Mouse (Mus musculus): ENCODE data around the gene Krt80. TPM values are rescaled to one million over a fixed set of nuclear protein-coding genes. Genes with fewer than 3 reads are reported as not detected.

The Krt80 gene
- polyA plus RNA-seq, 1 experiment from 2014 or later, result 1.2 TPM

DNA sequence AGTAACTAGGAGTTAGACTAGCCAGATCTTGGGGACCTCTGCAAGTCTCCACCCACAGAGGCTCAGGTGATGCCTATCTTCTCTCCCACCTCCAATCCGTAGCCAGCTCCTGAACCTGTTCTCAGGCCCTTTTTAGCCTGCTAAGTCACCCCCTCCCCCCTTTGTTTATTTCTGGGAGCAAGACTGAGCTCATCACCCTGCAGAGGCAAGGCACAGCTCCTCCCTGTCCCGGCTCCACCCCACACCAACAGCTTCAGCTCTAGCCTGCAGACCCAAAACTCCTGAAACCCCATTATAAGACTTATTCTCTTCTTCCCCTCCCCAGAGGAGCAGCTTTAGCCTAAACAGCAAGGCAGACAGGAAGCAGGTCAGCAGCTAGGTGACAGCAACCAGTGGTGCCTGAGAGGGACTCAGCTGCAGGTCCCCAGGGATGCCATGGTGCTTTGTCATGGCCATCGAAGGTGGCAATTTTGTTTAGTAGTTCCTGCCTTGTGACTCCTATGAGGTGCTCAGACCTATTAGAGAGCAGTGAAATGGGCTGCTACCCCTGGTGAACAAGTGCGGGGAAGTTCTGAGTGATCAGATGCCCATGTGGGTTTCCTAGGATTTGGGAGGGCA is 7.5 kb downstream of the Krt80 start:
- H3K9me3 ChIP-seq (ENCODE audit: control insufficient read depth, low read length), result no peaks in the 10 kb centered on the region
- no peak overlapping the region for H3K4me3 ChIP-seq (ENCODE audit: low read length)
- H3K36me3 ChIP-seq (ENCODE audit: control insufficient read depth, insufficient read depth, low read length), result no peaks in the 10 kb centered on the region
- WGBS, result 52% methylated on average over 4 of the region's 4 CpGs
- H3K4me2 ChIP-seq (ENCODE audit: low read depth, low read length), result no peak overlapping the region
- no peak for ATAC-seq
- no peak overlapping the region for H3K27ac ChIP-seq (ENCODE audit: low read length)
- no peak overlapping the region for H3K9ac ChIP-seq (ENCODE audit: low read depth, low read length)
- no peaks in the 10 kb centered on the region for H3K27me3 ChIP-seq (replicated peaks; ENCODE audit: control insufficient read depth, insufficient read depth, low read length)
- peaks cover 16% of the 10 kb centered on the region for H3K4me1 ChIP-seq (ENCODE audit: control insufficient read depth, insufficient read depth, low read length)

DNA sequence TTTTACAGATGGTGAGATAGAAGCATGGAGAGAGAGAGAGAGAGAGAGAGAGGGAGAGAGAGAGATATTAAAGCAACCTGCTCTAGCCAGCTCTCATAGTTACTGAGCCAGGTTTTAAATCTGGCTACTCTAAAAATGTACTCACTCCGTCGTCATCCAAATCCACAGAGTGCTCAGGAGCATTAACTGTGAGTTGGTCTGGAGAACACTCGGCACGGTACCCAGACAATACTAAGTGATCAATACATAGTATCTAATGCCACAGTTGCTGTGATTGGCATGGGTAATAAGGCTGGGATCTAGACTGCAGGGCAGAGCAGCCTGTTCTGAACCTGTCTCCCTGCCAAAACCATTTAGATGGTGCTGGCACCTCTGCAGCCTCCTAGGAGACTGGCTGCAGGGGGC is 14.6 kb downstream of the Krt80 start:
- H3K36me3 ChIP-seq (ENCODE audit: control insufficient read depth, insufficient read depth, low read length), result no peaks in the 10 kb centered on the region
- no peak overlapping the region for H3K4me2 ChIP-seq (ENCODE audit: low read depth, low read length)
- H3K27ac ChIP-seq (ENCODE audit: low read length), result no peak overlapping the region
- 80% methylated on average over 4 of the region's 4 CpGs for WGBS
- ATAC-seq, result no peak
- H3K9ac ChIP-seq (ENCODE audit: low read depth, low read length), result no peak overlapping the region
- no peaks in the 10 kb centered on the region for H3K9me3 ChIP-seq (ENCODE audit: control insufficient read depth, low read length)
- no peaks in the 10 kb centered on the region for H3K4me1 ChIP-seq (ENCODE audit: control insufficient read depth, insufficient read depth, low read length)
- no peak overlapping the region for H3K4me3 ChIP-seq (ENCODE audit: low read length)
- no peaks in the 10 kb centered on the region for H3K27me3 ChIP-seq (replicated peaks; ENCODE audit: control insufficient read depth, insufficient read depth, low read length)

DNA sequence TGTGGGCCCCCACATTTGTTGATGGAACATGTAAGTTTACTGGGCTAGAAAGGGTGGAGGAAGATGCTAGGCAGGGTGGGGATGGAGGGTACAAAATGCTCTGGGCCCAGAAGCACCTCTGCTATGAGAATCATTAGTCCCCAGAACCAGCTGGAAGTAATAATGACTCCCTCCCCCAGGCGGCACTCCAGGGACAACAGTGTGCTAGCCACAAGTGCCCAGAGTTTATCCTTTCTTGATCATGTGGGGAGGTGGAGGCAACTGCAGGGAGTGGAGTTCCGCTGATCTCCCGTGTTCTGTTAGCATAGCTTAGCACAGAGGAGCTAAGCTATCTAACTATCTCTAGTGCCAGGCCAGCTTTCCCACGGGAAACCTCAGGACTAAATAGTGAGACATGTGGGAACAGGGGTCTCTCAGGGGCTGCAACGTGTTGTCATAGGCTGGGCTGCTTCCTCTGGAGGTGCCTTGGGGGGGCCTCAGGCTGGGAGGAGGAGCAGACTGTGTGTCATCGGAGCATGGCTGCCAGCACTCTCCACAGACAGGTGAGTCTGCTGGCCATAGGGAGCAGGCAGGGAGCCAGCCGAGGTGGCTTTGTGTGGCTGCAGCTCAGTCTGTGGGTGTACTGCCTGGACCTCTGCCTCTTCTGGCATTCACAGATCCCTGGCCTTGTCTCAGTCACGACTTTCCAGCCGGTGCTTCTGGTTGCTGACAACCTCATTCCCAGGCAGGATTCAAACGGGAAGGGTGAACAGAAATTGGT is 17.1 kb downstream of the Krt80 start:
- ATAC-seq, result no peak

DNA sequence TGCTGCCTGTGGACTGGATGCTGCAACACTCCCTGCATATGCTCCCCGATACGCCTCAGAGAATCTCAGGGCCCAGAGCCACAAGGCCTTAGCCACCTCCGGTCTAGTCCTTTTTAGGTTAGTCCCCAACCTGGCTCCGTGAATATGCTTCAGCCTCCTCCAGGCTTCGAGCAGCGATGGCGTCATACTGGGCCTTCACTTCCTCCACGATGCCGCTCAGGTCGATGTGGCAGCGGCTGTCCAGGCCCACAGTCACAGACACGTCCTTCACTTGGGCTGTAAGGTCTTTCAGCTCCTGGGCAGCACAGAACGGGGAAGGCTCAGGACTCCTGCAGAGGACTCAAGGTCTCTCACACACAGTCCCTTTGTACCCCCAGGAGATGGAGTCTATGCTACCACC is 17.9 kb downstream of the Krt80 start:
- Histone ChIP-seq H3K9ac (ENCODE audit: low read depth, low read length) (no peak overlapping the region), H3K9me3 (ENCODE audit: control insufficient read depth, low read length) (no peaks in the 10 kb centered on the region), H3K36me3 (ENCODE audit: control insufficient read depth, insufficient read depth, low read length) (no peaks in the 10 kb centered on the region), H3K4me2 (ENCODE audit: low read depth, low read length) (no peak overlapping the region), H3K4me1 (ENCODE audit: control insufficient read depth, insufficient read depth, low read length) (no peaks in the 10 kb centered on the region), H3K27me3 (replicated peaks; ENCODE audit: control insufficient read depth, insufficient read depth, low read length) (no peaks in the 10 kb centered on the region), H3K27ac (ENCODE audit: low read length) (no peak overlapping the region), H3K4me3 (ENCODE audit: low read length) (no peak overlapping the region)
- ATAC-seq, result peak; percentile 38; the same call in 1 of the 2 replicates
- WGBS, result 75% methylated on average over 13 of the region's 13 CpGs

More for the DNA sequence above, 17.1 kb downstream of the Krt80 start:
- WGBS, result 51% methylated on average over 10 of the region's 10 CpGs
- no peak overlapping the region for H3K27ac ChIP-seq (ENCODE audit: low read length)
- H3K4me1 ChIP-seq (ENCODE audit: control insufficient read depth, insufficient read depth, low read length), result no peaks in the 10 kb centered on the region
- H3K9ac ChIP-seq (ENCODE audit: low read depth, low read length), result no peak overlapping the region
- no peak overlapping the region for H3K4me2 ChIP-seq (ENCODE audit: low read depth, low read length)
- no peaks in the 10 kb centered on the region for H3K36me3 ChIP-seq (ENCODE audit: control insufficient read depth, insufficient read depth, low read length)
- no peak overlapping the region for H3K4me3 ChIP-seq (ENCODE audit: low read length)
- no peaks in the 10 kb centered on the region for H3K27me3 ChIP-seq (replicated peaks; ENCODE audit: control insufficient read depth, insufficient read depth, low read length)
- no peaks in the 10 kb centered on the region for H3K9me3 ChIP-seq (ENCODE audit: control insufficient read depth, low read length)

DNA sequence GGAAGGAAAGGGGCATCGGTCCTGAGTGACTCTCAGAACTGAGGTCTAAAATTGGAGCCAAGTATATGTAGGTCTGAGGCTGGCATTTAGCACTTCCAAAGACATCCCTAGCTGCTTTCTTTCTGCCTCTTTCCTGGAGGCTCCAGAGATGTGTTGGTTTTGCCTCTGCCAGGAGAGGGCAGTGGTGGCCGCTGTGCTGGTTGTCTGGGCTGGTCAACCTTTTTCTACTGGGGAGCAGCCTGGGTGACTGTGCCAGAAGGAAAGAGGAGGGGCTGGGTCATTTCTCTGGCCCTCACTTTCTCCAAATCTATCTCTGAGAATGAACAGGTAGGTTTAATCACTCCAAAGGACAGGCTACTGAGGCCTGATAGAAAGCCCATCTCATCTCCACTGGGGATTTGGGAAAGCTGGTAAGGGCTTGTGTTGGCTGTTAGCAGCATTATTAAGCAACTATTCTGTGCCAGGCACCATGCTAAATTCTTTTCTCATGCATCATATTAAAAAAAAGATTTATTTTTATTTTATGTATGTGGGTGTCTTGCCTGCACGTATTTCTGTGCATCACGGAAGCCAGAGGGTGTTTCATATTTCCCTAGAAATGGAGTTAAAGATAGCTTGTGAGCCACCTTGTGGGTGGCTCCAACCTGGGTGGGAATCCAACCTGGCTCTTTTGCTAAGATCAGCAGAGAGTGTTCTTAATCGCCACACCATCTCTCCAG is 28.0 kb downstream of the Krt80 start:
- ATAC-seq, result no peak
- no peaks in the 10 kb centered on the region for H3K9me3 ChIP-seq (ENCODE audit: control insufficient read depth, low read length)
- 64% methylated on average over 5 of the region's 5 CpGs for WGBS
- H3K4me3 ChIP-seq (ENCODE audit: low read length), result no peak overlapping the region
- H3K36me3 ChIP-seq (ENCODE audit: control insufficient read depth, insufficient read depth, low read length), result no peaks in the 10 kb centered on the region
- H3K27ac ChIP-seq (ENCODE audit: low read length), result no peak overlapping the region
- H3K4me2 ChIP-seq (ENCODE audit: low read depth, low read length), result no peak overlapping the region
- no peaks in the 10 kb centered on the region for H3K4me1 ChIP-seq (ENCODE audit: control insufficient read depth, insufficient read depth, low read length)
- H3K9ac ChIP-seq (ENCODE audit: low read depth, low read length), result no peak overlapping the region
- H3K27me3 ChIP-seq (replicated peaks; ENCODE audit: control insufficient read depth, insufficient read depth, low read length), result no peaks in the 10 kb centered on the region

DNA sequence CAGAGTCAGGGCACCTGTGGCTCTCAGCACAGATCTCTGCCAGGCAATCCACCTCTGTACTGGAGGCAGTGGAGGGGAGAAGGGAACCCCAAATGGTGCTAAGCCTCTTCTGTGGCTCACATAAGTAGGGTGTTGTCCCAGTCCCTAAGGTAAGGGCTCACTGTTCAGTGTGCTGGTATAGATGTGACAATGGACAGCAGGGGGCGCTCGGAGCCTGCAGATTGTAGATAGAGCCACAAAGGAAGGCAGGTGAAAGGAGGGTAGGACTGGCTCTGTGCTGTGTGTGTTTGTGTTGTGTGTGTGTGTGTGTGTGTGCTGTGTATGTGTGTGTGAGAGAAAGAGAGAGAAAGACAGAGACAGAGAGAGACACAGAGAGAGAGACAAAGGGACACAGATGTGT is 30.4 kb downstream of the Krt80 start:
- Histone ChIP-seq H3K27ac (ENCODE audit: low read length) (no peak overlapping the region), H3K4me1 (ENCODE audit: control insufficient read depth, insufficient read depth, low read length) (no peaks in the 10 kb centered on the region), H3K9me3 (ENCODE audit: control insufficient read depth, low read length) (no peaks in the 10 kb centered on the region), H3K4me2 (ENCODE audit: low read depth, low read length) (no peak overlapping the region), H3K27me3 (replicated peaks; ENCODE audit: control insufficient read depth, insufficient read depth, low read length) (no peaks in the 10 kb centered on the region), H3K36me3 (ENCODE audit: control insufficient read depth, insufficient read depth, low read length) (no peaks in the 10 kb centered on the region), H3K9ac (ENCODE audit: low read depth, low read length) (no peak overlapping the region), H3K4me3 (ENCODE audit: low read length) (no peak overlapping the region)
- ATAC-seq, result peak; percentile 81
- 0% methylated on average over 2 of the region's 2 CpGs for WGBS

DNA sequence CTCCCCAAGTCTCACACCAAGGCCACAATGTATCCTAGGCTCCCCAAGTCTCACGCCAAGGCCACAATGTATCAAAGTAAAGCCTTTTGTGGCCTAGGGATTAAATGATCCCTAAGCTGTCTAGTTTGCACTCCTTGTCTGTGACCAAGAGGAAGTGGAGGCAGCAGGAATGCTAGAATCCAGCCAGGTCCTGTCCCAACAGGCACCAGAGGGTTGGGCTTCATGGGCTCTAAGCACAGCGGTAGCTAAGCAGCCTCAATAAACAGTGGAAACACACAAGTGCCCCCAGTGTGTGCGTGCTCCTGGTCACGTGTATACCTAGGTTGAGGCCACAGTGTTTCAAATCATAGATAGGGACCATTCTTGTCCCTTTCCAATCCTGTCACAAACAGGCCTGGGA is 31.6 kb downstream of the Krt80 start:
- no peak overlapping the region for H3K4me3 ChIP-seq (ENCODE audit: low read length)
- no peaks in the 10 kb centered on the region for H3K27me3 ChIP-seq (replicated peaks; ENCODE audit: control insufficient read depth, insufficient read depth, low read length)
- H3K4me1 ChIP-seq (ENCODE audit: control insufficient read depth, insufficient read depth, low read length), result no peaks in the 10 kb centered on the region
- H3K36me3 ChIP-seq (ENCODE audit: control insufficient read depth, insufficient read depth, low read length), result no peaks in the 10 kb centered on the region
- 71% methylated on average over 4 of the region's 4 CpGs for WGBS
- ATAC-seq, result no peak
- no peak overlapping the region for H3K9ac ChIP-seq (ENCODE audit: low read depth, low read length)
- H3K4me2 ChIP-seq (ENCODE audit: low read depth, low read length), result no peak overlapping the region
- H3K27ac ChIP-seq (ENCODE audit: low read length), result no peak overlapping the region
- no peaks in the 10 kb centered on the region for H3K9me3 ChIP-seq (ENCODE audit: control insufficient read depth, low read length)

DNA sequence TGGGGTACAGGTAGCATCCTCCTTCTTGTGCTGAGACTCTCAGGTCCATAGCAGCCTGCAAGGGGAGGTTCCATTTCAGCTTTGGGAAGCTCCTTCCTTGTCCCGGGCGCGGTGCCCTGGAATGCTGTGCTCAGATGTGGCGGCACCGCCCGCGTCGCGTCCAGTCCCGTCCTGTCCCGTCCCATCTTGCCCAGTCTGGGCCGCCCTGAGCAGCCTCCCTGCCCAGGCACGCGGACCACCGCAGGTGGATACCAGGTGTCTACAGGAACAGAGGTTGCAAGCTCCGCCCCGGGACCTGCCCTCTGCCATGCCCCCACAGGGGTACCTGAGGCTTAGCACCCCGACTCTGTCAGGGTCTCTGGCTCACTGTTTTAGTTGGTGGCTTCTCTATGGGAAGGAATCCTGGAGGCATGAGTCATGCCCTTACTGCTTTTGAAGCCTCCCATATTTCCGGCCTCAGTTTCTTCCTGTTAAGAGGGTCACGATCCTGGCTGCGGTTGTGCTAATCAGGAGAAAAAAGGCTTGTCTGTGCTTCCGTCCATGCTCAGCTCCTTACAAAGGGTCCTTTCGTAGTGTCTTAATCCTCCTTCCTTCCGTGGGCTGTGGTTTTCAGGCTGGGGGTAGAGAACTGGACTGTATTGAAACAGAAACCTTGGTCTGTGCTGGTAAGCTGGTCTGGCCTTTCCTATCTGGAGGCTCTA is 33.3 kb downstream of the Krt80 start:
- no peak overlapping the region for H3K4me3 ChIP-seq (ENCODE audit: low read length)
- peaks cover 6% of the 10 kb centered on the region; the same call in 1 of the 2 replicates for H3K4me1 ChIP-seq (ENCODE audit: control insufficient read depth, insufficient read depth, low read length)
- H3K27ac ChIP-seq (ENCODE audit: low read length), result no peak overlapping the region
- H3K9ac ChIP-seq (ENCODE audit: low read depth, low read length), result no peak overlapping the region
- no peak overlapping the region; the same call in 1 of the 2 replicates for H3K4me2 ChIP-seq (ENCODE audit: low read depth, low read length)
- no peaks in the 10 kb centered on the region for H3K9me3 ChIP-seq (ENCODE audit: control insufficient read depth, low read length)
- 49% methylated on average over 24 of the region's 24 CpGs for WGBS
- 0 out of 2 replicates have a peak, but pooled peaks have one; percentile 16 for ATAC-seq
- H3K36me3 ChIP-seq (ENCODE audit: control insufficient read depth, insufficient read depth, low read length), result no peaks in the 10 kb centered on the region
- H3K27me3 ChIP-seq (replicated peaks; ENCODE audit: control insufficient read depth, insufficient read depth, low read length), result no peaks in the 10 kb centered on the region

DNA sequence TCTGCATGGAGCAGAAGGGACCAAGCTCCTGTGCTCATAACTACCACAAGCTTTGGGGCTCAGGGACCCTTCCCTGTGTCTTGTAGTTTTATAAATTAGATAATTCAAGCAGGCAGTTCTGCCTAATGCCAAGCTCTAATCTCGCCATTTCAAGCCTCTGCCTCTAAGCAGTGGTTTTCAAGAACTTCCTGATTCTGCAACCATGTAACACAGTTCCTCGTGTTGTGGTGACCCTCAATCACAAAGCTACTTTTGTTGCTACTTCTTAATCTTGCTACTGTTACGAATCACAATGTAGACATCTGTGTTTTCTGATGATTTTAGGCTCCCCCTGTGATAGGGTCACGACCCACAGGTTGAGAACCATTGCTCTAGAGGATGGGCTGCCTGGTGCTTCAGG is 36.3 kb downstream of the Krt80 start:
- Histone ChIP-seq H3K4me3 (ENCODE audit: low read length) (no peak overlapping the region), H3K27ac (ENCODE audit: low read length) (no peak overlapping the region), H3K4me1 (ENCODE audit: control insufficient read depth, insufficient read depth, low read length) (peaks cover 23% of the 10 kb centered on the region), H3K4me2 (ENCODE audit: low read depth, low read length) (no peak overlapping the region), H3K9me3 (ENCODE audit: control insufficient read depth, low read length) (no peaks in the 10 kb centered on the region), H3K27me3 (replicated peaks; ENCODE audit: control insufficient read depth, insufficient read depth, low read length) (no peaks in the 10 kb centered on the region), H3K36me3 (ENCODE audit: control insufficient read depth, insufficient read depth, low read length) (no peaks in the 10 kb centered on the region), H3K9ac (ENCODE audit: low read depth, low read length) (no peak overlapping the region)
- 75% methylated on average over 4 of the region's 4 CpGs for WGBS
- no peak for ATAC-seq
